Mouse (Mus musculus): ENCODE results near the gene Sh3d19.

GRCm38 (mm10) chr3:85931859-85932258, 39.0 kb upstream of the Sh3d19 start:
- TF ChIP-seq CTCF (IDR thresholded peaks at IDR 0.05; ENCODE audit: insufficient read depth, low read depth, low read length) (no peak), POLR2A (IDR thresholded peaks at IDR 0.05; ENCODE audit: insufficient read depth, low read depth, low read length) (no peak)
